Mouse (Mus musculus): ENCODE results near the gene Tomm20. TPM values are rescaled to one million over a fixed set of nuclear protein-coding genes. Genes with fewer than 3 reads are reported as not detected.

The Tomm20 gene
- polyA plus RNA-seq, 1 experiment = 450 TPM

- 86% methylated on average over 10 of the region's 10 CpGs for WGBS
- H3K4me1 ChIP-seq (ENCODE audit: control insufficient read depth, insufficient read depth, insufficient read length, low read length) = peaks cover 5% of the 10 kb centered on the region; the same call in 1 of the 2 replicates
- no peak overlapping the region for H3K4me3 ChIP-seq (ENCODE audit: low read depth, low read length)
- H3K36me3 ChIP-seq (ENCODE audit: control insufficient read depth, insufficient read depth, low read length) = peaks cover 15% of the 10 kb centered on the region
- no peaks in the 10 kb centered on the region for H3K27me3 ChIP-seq (ENCODE audit: control insufficient read depth, insufficient read depth, low read length)
- H3K27ac ChIP-seq (ENCODE audit: insufficient read depth, low read depth, low read length) = no peak overlapping the region; the same call in 1 of the 2 replicates
- no peak for TF ChIP-seq POLR2A (IDR thresholded peaks at IDR 0.05; ENCODE audit: low read depth, low read length)
Measured at GRCm38 (mm10) chr8:126928755-126929505, 16.7 kb downstream of the Tomm20 start.

DNA sequence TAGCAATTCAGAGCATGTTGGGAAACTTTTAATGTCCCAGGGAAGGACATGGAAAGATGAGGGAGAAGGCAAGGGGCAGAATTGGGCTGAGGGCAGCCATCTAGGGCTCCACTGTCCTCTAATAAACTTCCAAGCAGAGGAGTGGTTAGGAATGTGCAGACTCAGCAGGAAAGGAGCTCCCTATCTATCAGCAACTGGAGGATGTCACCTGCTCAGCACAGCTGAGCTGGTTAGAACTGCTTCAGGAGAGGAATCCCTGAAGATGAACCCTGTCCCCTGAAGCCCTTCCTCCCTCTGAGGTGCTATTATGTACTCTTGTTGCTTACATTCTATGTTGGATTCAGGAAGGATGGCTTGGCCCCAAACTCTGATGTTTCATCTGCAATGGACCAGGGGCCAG lies 17.6 kb downstream of the Tomm20 start:
- peaks cover 8% of the 10 kb centered on the region for H3K36me3 ChIP-seq (ENCODE audit: control insufficient read depth, insufficient read depth, low read length)
- peaks cover 11% of the 10 kb centered on the region; the same call in 1 of the 2 replicates for H3K4me1 ChIP-seq (ENCODE audit: control insufficient read depth, insufficient read depth, insufficient read length, low read length)
- H3K4me3 ChIP-seq (ENCODE audit: low read depth, low read length) = no peak overlapping the region
- no peak overlapping the region; the same call in 1 of the 2 replicates for H3K27ac ChIP-seq (ENCODE audit: insufficient read depth, low read depth, low read length)
- TF ChIP-seq CTCF (IDR thresholded peaks at IDR 0.05; ENCODE audit: extremely low read depth, insufficient read length, insufficient replicate concordance, low read depth, low read length) = no peak
- no peak for TF ChIP-seq POLR2A (IDR thresholded peaks at IDR 0.05; ENCODE audit: low read depth, low read length)
- no peaks in the 10 kb centered on the region for H3K27me3 ChIP-seq (ENCODE audit: control insufficient read depth, insufficient read depth, low read length)

- TF ChIP-seq POLR2A (IDR thresholded peaks at IDR 0.05; ENCODE audit: low read depth, low read length) (no peak), CTCF (IDR thresholded peaks at IDR 0.05; ENCODE audit: extremely low read depth, insufficient read length, insufficient replicate concordance, low read depth, low read length) (peak; percentile 50; the same call in 1 of the 2 replicates)
- H3K4me1 ChIP-seq (ENCODE audit: control insufficient read depth, insufficient read depth, insufficient read length, low read length) = peaks cover 12% of the 10 kb centered on the region; the same call in 1 of the 2 replicates
- no peak overlapping the region for H3K27ac ChIP-seq (ENCODE audit: insufficient read depth, low read depth, low read length)
- 52% methylated on average over 1 of the region's 1 CpGs for WGBS
- no peak overlapping the region for H3K4me3 ChIP-seq (ENCODE audit: low read depth, low read length)
- peaks cover 5% of the 10 kb centered on the region for H3K36me3 ChIP-seq (ENCODE audit: control insufficient read depth, insufficient read depth, low read length)
- H3K27me3 ChIP-seq (ENCODE audit: control insufficient read depth, insufficient read depth, low read length) = no peaks in the 10 kb centered on the region
Measured at GRCm38 (mm10) chr8:126927058-126927457, 18.6 kb downstream of the Tomm20 start.

DNA sequence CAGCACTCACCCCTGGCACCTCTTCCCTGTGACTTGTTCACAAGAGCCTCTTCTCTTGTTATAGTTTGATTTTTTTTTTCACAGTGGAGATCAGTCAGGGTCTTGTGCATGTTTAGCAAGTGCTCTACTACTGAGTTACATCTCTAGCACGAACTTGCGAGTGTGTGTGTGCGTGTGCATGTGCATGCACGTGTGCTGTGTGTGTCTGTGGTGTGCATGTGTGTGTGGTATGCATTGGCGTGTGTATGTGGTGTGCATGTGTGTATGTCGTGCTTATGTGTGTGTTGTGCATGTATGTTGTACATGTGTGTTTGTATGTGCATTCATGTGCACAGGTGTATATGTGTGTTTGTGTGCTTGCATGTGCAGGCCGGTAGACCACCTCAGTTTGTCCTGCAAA lies 22.7 kb downstream of the Tomm20 start:
- 87% methylated on average over 7 of the region's 7 CpGs for WGBS
- no peak overlapping the region for H3K27ac ChIP-seq (ENCODE audit: insufficient read depth, low read depth, low read length)

GRCm38 (mm10) chr8:126921432-126921831 lies 24.2 kb downstream of the Tomm20 start:
- Histone ChIP-seq H3K4me1 (ENCODE audit: control insufficient read depth, insufficient read depth, insufficient read length, low read length) (peaks cover 15% of the 10 kb centered on the region), H3K27ac (ENCODE audit: insufficient read depth, low read depth, low read length) (no peak overlapping the region), H3K27me3 (ENCODE audit: control insufficient read depth, insufficient read depth, low read length) (no peaks in the 10 kb centered on the region), H3K4me3 (ENCODE audit: low read depth, low read length) (no peak overlapping the region), H3K36me3 (ENCODE audit: control insufficient read depth, insufficient read depth, low read length) (no peaks in the 10 kb centered on the region)
- 91% methylated on average over 3 of the region's 3 CpGs for WGBS
- no peak for TF ChIP-seq CTCF (IDR thresholded peaks at IDR 0.05; ENCODE audit: extremely low read depth, insufficient read length, insufficient replicate concordance, low read depth, low read length)

More for the DNA sequence above, 22.7 kb downstream of the Tomm20 start:
- Histone ChIP-seq H3K36me3 (ENCODE audit: control insufficient read depth, insufficient read depth, low read length) (no peaks in the 10 kb centered on the region), H3K27me3 (ENCODE audit: control insufficient read depth, insufficient read depth, low read length) (no peaks in the 10 kb centered on the region), H3K4me3 (ENCODE audit: low read depth, low read length) (no peak overlapping the region), H3K4me1 (ENCODE audit: control insufficient read depth, insufficient read depth, insufficient read length, low read length) (peaks cover 17% of the 10 kb centered on the region)
- TF ChIP-seq POLR2A (IDR thresholded peaks at IDR 0.05; ENCODE audit: low read depth, low read length) (no peak), CTCF (IDR thresholded peaks at IDR 0.05; ENCODE audit: extremely low read depth, insufficient read length, insufficient replicate concordance, low read depth, low read length) (no peak)

DNA sequence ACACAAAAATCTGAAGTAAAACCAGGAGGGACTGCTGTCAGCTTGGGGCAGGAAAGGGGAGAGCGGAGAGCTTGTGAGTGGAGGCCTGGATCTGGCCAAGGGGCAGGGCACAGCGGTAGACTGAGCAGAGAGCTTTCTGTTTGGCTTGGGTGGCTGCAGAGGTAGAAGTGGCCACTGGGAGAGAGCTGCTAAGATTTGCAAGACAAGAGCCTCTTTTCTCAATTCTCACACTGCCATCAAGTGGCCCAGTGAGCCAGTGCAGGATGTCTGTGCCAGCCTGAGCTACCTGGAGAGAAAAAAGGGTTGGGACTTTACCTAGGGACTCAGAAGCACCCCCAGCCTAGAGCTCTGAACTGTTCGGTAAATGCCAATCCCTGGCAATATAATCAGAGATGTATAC lies 24.8 kb downstream of the Tomm20 start:
- TF ChIP-seq POLR2A (IDR thresholded peaks at IDR 0.05; ENCODE audit: low read depth, low read length) = no peak
- peak; percentile 94; the same call in 1 of the 2 replicates for TF ChIP-seq CTCF (IDR thresholded peaks at IDR 0.05; ENCODE audit: extremely low read depth, insufficient read length, insufficient replicate concordance, low read depth, low read length)

DNA sequence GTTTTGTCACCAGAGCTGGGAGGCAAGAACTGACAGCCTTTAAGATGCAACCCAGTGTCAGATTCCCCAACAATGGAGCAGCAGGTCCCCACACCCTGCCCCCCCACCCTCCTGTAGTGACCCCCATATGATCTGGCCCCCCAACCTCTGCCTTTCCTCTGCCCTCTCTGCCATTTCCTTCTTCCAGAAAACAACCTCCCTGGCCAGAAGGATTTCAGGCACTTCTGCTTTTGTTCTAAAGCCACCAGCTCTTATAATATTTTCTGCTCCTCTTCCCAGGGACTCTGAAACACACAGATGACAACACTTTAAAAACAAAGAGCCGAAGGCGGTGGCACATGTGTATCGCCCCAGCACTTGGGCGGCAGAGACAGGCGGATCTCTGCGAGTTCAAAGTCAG lies 25.3 kb downstream of the Tomm20 start:
- Histone ChIP-seq H3K27me3 (ENCODE audit: control insufficient read depth, insufficient read depth, low read length) (no peaks in the 10 kb centered on the region), H3K27ac (ENCODE audit: insufficient read depth, low read depth, low read length) (no peak overlapping the region), H3K4me1 (ENCODE audit: control insufficient read depth, insufficient read depth, insufficient read length, low read length) (peaks cover 15% of the 10 kb centered on the region), H3K4me3 (ENCODE audit: low read depth, low read length) (no peak overlapping the region), H3K36me3 (ENCODE audit: control insufficient read depth, insufficient read depth, low read length) (no peaks in the 10 kb centered on the region)
- TF ChIP-seq POLR2A (IDR thresholded peaks at IDR 0.05; ENCODE audit: low read depth, low read length) (no peak), CTCF (IDR thresholded peaks at IDR 0.05; ENCODE audit: extremely low read depth, insufficient read length, insufficient replicate concordance, low read depth, low read length) (no peak)
- WGBS = 55% methylated on average over 6 of the region's 6 CpGs

More for the DNA sequence above, 24.8 kb downstream of the Tomm20 start:
- H3K4me1 ChIP-seq (ENCODE audit: control insufficient read depth, insufficient read depth, insufficient read length, low read length) = peaks cover 15% of the 10 kb centered on the region
- H3K27ac ChIP-seq (ENCODE audit: insufficient read depth, low read depth, low read length) = no peak overlapping the region
- no peaks in the 10 kb centered on the region for H3K36me3 ChIP-seq (ENCODE audit: control insufficient read depth, insufficient read depth, low read length)
- 11% methylated on average over 3 of the region's 3 CpGs for WGBS
- no peak overlapping the region for H3K4me3 ChIP-seq (ENCODE audit: low read depth, low read length)
- H3K27me3 ChIP-seq (ENCODE audit: control insufficient read depth, insufficient read depth, low read length) = no peaks in the 10 kb centered on the region
